Mouse (Mus musculus): ENCODE data around the gene Cdh23. TPM values are rescaled to one million over a fixed set of nuclear protein-coding genes. Genes with fewer than 3 reads are reported as not detected.
A peak's percentile ranks its signal among the peaks of the same experiment; 100 is the strongest.

Cdh23 gene
- polyA plus RNA-seq, 1 experiment from 2014 or later: 1.1 TPM

DNA sequence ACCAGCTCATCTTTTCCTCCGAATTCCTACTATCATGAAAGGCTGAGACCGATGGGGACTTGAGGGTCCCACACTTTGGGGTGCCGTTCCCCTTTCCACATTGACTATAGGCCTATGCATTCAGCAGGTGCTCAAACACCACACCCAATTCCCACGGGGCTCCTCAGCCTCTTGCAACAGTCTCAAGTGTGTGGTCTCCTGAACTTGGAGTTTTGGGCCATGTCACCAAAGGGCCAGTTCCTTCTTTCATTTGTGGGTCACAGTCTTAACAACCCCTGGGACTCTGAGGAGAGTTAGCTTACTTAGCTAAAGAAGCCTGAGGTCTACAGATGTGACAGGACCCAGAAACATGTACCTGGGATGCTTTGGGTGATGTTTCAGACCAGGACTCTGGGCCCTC is 380.1 kb downstream of the Cdh23 start:
- WGBS: 91% methylated on average over 4 of the region's 4 CpGs
- H3K27ac ChIP-seq: no peak overlapping the region
- no peak for ATAC-seq

GRCm38 (mm10) chr10:60313606-60314005 is 382.7 kb downstream of the Cdh23 start:
- 95% methylated on average over 5 of the region's 5 CpGs for WGBS
- Histone ChIP-seq H3K9ac (no peak overlapping the region), H3K4me1 (no peaks in the 10 kb centered on the region), H3K27me3 (no peaks in the 10 kb centered on the region), H3K4me2 (no peak overlapping the region), H3K36me3 (ENCODE audit: poor library complexity, severe bottlenecking) (no peaks in the 10 kb centered on the region), H3K27ac (no peak overlapping the region), H3K9me3 (replicated peaks) (no peaks in the 10 kb centered on the region), H3K4me3 (no peak overlapping the region)
- no peak for ATAC-seq

More for the DNA sequence above, 380.1 kb downstream of the Cdh23 start:
- Histone ChIP-seq H3K9ac (no peak overlapping the region), H3K36me3 (ENCODE audit: poor library complexity, severe bottlenecking) (no peaks in the 10 kb centered on the region), H3K9me3 (replicated peaks) (no peaks in the 10 kb centered on the region), H3K4me2 (no peak overlapping the region), H3K4me3 (no peak overlapping the region), H3K4me1 (no peaks in the 10 kb centered on the region), H3K27me3 (no peaks in the 10 kb centered on the region)

GRCm38 (mm10) chr10:60310629-60311028 is 385.7 kb downstream of the Cdh23 start:
- WGBS: 92% methylated on average over 13 of the region's 13 CpGs
- no peaks in the 10 kb centered on the region; the same call in 1 of the 2 replicates for H3K9me3 ChIP-seq (replicated peaks)

GRCm38 (mm10) chr10:60304854-60305628 is 391.2 kb downstream of the Cdh23 start:
- Histone ChIP-seq H3K36me3 (ENCODE audit: poor library complexity, severe bottlenecking) (peaks cover 36% of the 10 kb centered on the region), H3K4me3 (no peak overlapping the region), H3K9me3 (replicated peaks) (no peaks in the 10 kb centered on the region; the same call in 1 of the 2 replicates), H3K27ac (no peak overlapping the region), H3K4me2 (no peak overlapping the region), H3K4me1 (no peaks in the 10 kb centered on the region), H3K27me3 (no peaks in the 10 kb centered on the region), H3K9ac (no peak overlapping the region)
- 62% methylated on average over 15 of the region's 15 CpGs for WGBS
- peak; percentile 86 for ATAC-seq

More at GRCm38 (mm10) chr10:60310629-60311028, 385.7 kb downstream of the Cdh23 start:
- H3K4me1 ChIP-seq: no peaks in the 10 kb centered on the region
- no peak overlapping the region for H3K27ac ChIP-seq
- ATAC-seq: no peak
- H3K36me3 ChIP-seq (ENCODE audit: poor library complexity, severe bottlenecking): no peaks in the 10 kb centered on the region
- H3K4me2 ChIP-seq: no peak overlapping the region
- H3K9ac ChIP-seq: no peak overlapping the region
- H3K27me3 ChIP-seq: no peaks in the 10 kb centered on the region
- no peak overlapping the region for H3K4me3 ChIP-seq

DNA sequence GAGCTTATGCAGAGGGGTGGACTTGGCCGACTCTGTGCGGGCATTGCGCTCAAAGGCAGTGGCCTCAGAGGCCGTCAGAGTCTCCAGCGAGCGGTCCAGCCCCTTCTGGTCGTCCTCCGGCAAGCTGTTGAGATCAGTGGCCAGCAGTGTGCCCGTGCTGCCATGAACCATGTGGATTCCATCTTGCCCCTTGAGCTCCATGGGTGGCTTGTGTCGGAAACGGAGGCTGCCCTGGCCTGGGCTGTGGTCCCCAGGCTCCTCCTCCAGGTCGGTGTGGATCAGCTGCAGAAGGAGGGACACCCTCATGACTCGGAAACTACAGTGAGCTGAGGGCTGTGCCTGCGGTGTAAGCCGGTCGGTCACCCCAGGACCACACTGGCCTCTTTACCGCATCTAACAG is 392.9 kb downstream of the Cdh23 start:
- ATAC-seq: no peak
- peaks cover 52% of the 10 kb centered on the region for H3K36me3 ChIP-seq (ENCODE audit: poor library complexity, severe bottlenecking)
- WGBS: 86% methylated on average over 17 of the region's 17 CpGs

DNA sequence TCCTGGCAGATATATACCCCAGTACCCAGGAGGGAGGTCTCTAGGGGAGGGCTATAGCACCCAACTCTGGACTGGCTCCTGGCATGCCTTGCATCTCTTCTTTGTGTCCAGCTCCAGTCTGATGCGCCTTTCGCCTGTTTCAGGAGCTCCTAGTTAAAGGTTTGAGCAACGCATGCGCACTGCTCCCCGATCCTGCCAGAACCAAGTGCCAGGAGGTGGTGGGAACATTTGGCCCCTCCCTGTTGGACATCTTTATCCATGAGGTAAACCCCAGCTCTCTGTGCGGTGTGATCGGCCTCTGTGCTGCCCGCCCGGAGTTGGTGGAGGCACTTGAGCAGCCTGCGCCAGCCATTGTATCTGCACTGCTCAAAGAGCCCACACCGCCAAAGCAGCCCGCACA is 396.7 kb downstream of the Cdh23 start:
- no peak for ATAC-seq
- H3K4me3 ChIP-seq: no peak overlapping the region
- no peaks in the 10 kb centered on the region for H3K9me3 ChIP-seq (replicated peaks)
- peaks cover 86% of the 10 kb centered on the region for H3K36me3 ChIP-seq (ENCODE audit: poor library complexity, severe bottlenecking)
- H3K4me1 ChIP-seq: no peaks in the 10 kb centered on the region
- no peak overlapping the region for H3K9ac ChIP-seq
- WGBS: 94% methylated on average over 12 of the region's 12 CpGs
- no peak overlapping the region for H3K4me2 ChIP-seq
- no peak overlapping the region for H3K27ac ChIP-seq
- H3K27me3 ChIP-seq: no peaks in the 10 kb centered on the region

More for the DNA sequence above, 392.9 kb downstream of the Cdh23 start:
- H3K27me3 ChIP-seq: no peaks in the 10 kb centered on the region
- no peak overlapping the region for H3K27ac ChIP-seq
- no peak overlapping the region for H3K9ac ChIP-seq
- H3K4me3 ChIP-seq: no peak overlapping the region
- H3K4me1 ChIP-seq: no peaks in the 10 kb centered on the region
- no peaks in the 10 kb centered on the region; the same call in 1 of the 2 replicates for H3K9me3 ChIP-seq (replicated peaks)
- no peak overlapping the region for H3K4me2 ChIP-seq

GRCm38 (mm10) chr10:60296027-60296426 is 400.3 kb downstream of the Cdh23 start:
- H3K4me2 ChIP-seq: no peak overlapping the region
- ATAC-seq: no peak
- H3K9me3 ChIP-seq (replicated peaks): no peaks in the 10 kb centered on the region
- H3K4me3 ChIP-seq: no peak overlapping the region
- no peaks in the 10 kb centered on the region for H3K4me1 ChIP-seq
- WGBS: 84% methylated on average over 9 of the region's 9 CpGs
- H3K27ac ChIP-seq: no peak overlapping the region
- H3K27me3 ChIP-seq: no peaks in the 10 kb centered on the region
- no peak overlapping the region for H3K9ac ChIP-seq
- H3K36me3 ChIP-seq (ENCODE audit: poor library complexity, severe bottlenecking): peaks cover 84% of the 10 kb centered on the region

GRCm38 (mm10) chr10:60295356-60295755 is 400.9 kb downstream of the Cdh23 start:
- Histone ChIP-seq H3K27me3 (no peaks in the 10 kb centered on the region), H3K9ac (no peak overlapping the region), H3K4me2 (no peak overlapping the region), H3K36me3 (ENCODE audit: poor library complexity, severe bottlenecking) (peaks cover 78% of the 10 kb centered on the region), H3K4me1 (peaks cover 3% of the 10 kb centered on the region; the same call in 1 of the 2 replicates), H3K27ac (no peak overlapping the region), H3K4me3 (no peak overlapping the region), H3K9me3 (replicated peaks) (no peaks in the 10 kb centered on the region)
- WGBS: 82% methylated on average over 3 of the region's 3 CpGs
- no peak for ATAC-seq

DNA sequence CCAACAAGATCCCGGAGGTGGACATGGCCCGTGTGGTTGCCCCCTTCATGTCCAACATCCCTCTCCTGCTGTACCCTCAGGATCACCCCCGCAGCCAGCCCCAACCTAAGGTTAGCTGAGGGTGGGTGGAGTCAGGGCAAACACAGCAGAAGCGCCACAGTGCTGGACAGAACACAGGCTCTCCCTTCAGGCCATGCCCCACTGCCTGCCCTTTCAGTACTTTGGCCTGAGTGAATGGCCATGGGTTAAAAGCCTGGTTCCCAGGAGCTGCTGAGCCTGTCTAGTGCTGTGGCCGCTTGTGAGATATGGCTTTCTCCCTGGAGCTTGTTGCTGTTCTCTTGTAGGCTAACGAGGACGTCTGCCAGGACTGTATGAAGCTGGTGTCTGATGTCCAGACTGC is 401.7 kb downstream of the Cdh23 start:
- WGBS: 80% methylated on average over 7 of the region's 7 CpGs
- Histone ChIP-seq H3K36me3 (ENCODE audit: poor library complexity, severe bottlenecking) (peaks cover 70% of the 10 kb centered on the region), H3K9ac (no peak overlapping the region), H3K4me2 (no peak overlapping the region), H3K27ac (no peak overlapping the region), H3K27me3 (no peaks in the 10 kb centered on the region), H3K4me1 (peaks cover 10% of the 10 kb centered on the region; the same call in 1 of the 2 replicates), H3K4me3 (no peak overlapping the region), H3K9me3 (replicated peaks) (no peaks in the 10 kb centered on the region)
- no peak for ATAC-seq

DNA sequence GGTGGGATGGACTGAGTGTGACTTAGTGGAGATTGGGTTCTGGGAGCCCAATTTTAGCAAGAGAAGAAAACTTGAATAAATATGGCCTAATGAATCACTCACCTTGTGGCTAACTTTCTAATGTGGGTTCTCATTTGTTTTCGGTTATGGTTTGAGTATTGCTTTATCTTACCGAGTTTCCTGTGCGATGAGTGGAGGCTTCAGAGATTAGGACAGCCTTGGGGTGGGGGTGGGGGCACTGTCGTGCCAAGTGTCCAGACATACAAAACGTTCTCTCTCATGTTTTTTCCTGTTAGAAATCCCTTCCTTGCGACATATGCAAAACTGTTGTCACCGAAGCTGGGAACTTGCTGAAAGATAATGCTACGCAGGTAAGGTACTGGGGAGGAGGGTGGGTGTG is 404.1 kb downstream of the Cdh23 start:
- peaks cover 48% of the 10 kb centered on the region for H3K36me3 ChIP-seq (ENCODE audit: poor library complexity, severe bottlenecking)
- no peaks in the 10 kb centered on the region for H3K9me3 ChIP-seq (replicated peaks)
- H3K4me3 ChIP-seq: no peak overlapping the region
- no peak for ATAC-seq
- H3K9ac ChIP-seq: no peak overlapping the region
- WGBS: 93% methylated on average over 8 of the region's 8 CpGs
- no peak overlapping the region for H3K27ac ChIP-seq
- H3K27me3 ChIP-seq: no peaks in the 10 kb centered on the region
- no peak overlapping the region for H3K4me2 ChIP-seq
- H3K4me1 ChIP-seq: peaks cover 10% of the 10 kb centered on the region

GRCm38 (mm10) chr10:60290739-60291110 is 405.6 kb downstream of the Cdh23 start:
- ATAC-seq: no peak
- peaks cover 23% of the 10 kb centered on the region for H3K4me1 ChIP-seq
- 92% methylated on average over 8 of the region's 8 CpGs for WGBS
- no peaks in the 10 kb centered on the region for H3K9me3 ChIP-seq (replicated peaks)
- H3K27ac ChIP-seq: no peak overlapping the region
- no peak overlapping the region for H3K4me2 ChIP-seq
- no peaks in the 10 kb centered on the region for H3K27me3 ChIP-seq
- no peak overlapping the region for H3K9ac ChIP-seq
- H3K4me3 ChIP-seq: no peak overlapping the region
- peaks cover 36% of the 10 kb centered on the region for H3K36me3 ChIP-seq (ENCODE audit: poor library complexity, severe bottlenecking)

DNA sequence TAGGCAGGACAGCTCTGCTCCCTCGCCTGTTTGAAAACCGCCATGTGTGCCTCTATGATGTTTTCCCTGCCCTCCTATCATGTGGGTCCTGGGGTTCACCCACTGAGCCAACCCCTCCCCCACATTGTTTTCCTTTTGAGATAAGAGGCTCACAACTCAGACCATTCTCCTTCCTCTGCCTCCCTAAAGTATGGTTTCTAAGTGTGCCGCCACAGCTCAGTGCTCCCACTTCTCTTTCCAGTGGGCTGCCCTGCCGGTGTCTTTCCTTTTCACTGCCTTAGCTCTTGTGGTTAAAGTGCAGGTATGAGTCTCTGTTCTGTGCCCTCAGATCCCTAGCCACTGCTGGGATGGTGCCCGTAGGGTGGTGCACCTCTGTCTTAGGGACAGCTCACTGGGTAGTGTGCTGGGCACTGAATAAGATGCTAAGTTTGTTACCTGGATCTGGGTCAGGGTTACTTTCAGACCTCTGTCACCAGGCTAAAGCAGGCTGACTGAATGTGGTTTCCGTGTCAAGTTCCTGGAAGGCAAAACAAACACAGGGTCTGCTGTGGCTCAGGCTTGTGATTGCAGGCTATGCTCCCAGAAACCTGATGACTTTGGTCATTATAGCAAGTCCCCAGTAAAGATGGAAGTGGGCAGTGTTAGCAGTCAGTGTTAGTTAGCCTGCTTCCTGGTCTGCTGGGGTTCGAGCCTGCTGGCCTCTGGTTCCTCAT is 406.1 kb downstream of the Cdh23 start:
- Histone ChIP-seq H3K9me3 (replicated peaks) (no peaks in the 10 kb centered on the region), H3K36me3 (ENCODE audit: poor library complexity, severe bottlenecking) (peaks cover 31% of the 10 kb centered on the region), H3K9ac (no peak overlapping the region), H3K27me3 (no peaks in the 10 kb centered on the region), H3K4me3 (no peak overlapping the region), H3K4me2 (no peak overlapping the region), H3K4me1 (peaks cover 28% of the 10 kb centered on the region), H3K27ac (no peak overlapping the region)
- no peak for ATAC-seq
- 75% methylated on average over 7 of the region's 7 CpGs for WGBS
